Mouse (Mus musculus) layer of hippocampus, adult 8-10 months (tissue): ENCODE measurements at regions not wholly inside any gene's neighbourhood (a gene's known extent, or its start where the extent isn't known, plus 50 kb on each side); places are given as distances from the start of the nearest gene placed in this dataset.

Experiments used
- DNase-seq, 2 experiments: peaks; one replicate each; pipeline ENCODE4 v3.0.0; 2022; ENCODE audit warnings: low spot score in 2 of 2

GRCm38 (mm10) chr17:79167198-79167597 lies 115.5 kb downstream of the Qpct start:
- DNase-seq: no peak

- DNase-seq: no peak
These were observed 113.3 kb downstream of the Qpct start for GRCm38 (mm10) chr17:79164874-79165553.

- DNase-seq: no peak
These were observed 112.3 kb downstream of the Qpct start for GRCm38 (mm10) chr17:79163983-79164382.

GRCm38 (mm10) chr17:79154138-79154537 lies 102.4 kb downstream of the Qpct start:
- DNase-seq: no peak

DNA sequence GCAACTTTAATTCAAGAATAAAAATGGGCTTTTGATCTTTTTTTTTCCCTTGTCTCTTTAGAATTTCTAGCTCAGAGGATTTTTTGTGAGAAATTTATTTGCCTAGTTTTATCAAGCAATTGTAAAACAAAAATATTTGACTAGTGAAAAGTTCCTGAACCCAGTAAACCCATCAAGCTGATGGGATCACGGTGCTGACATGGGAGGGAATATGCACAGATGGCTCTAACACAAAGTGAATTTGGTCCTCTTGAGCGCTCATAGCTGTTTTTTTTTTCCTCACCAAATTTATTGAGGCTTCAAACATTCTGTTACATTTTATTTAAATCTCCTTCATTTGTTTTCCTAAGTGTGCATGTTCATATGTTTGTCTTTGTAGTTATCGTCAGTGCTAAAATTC lies 101.1 kb downstream of the Qpct start:
- no peak for DNase-seq

GRCm38 (mm10) chr17:79147883-79148282 lies 96.2 kb downstream of the Qpct start:
- DNase-seq: no peak

- no peak for DNase-seq
These were observed 93.4 kb downstream of the Qpct start for GRCm38 (mm10) chr17:79144913-79145625.

- DNase-seq: no peak
These were observed 91.3 kb downstream of the Qpct start for GRCm38 (mm10) chr17:79143031-79143430.
